Mouse (Mus musculus) ES-E14 (cell line): Measurements from ENCODE around the gene Cp. TPM values are rescaled to one million over a fixed set of nuclear protein-coding genes. Genes with fewer than 3 reads are reported as not detected.

ENCODE experiments used
- DNase-seq: peaks from one replicate; pipeline ENCODE4 v3.0.0-alpha.2; 2013; ENCODE audit warnings: low read depth, low spot score
- H3K27ac ChIP-seq: 2 replicates; pipeline ENCODE4 v1.5.1; 2012; ENCODE audit warnings: low read depth, mild to moderate bottlenecking, low read length, moderate library complexity, mixed read lengths; ENCODE audit not compliant: poor library complexity, insufficient read depth, severe bottlenecking
- H3K36me3 ChIP-seq: 2 replicates; pipeline ENCODE4 v1.6.1; 2012; ENCODE audit warnings: mild to moderate bottlenecking, low read length, moderate library complexity, mixed read lengths; ENCODE audit not compliant: control insufficient read depth, poor library complexity, insufficient read depth, severe bottlenecking
- H3K4me1 ChIP-seq, 2 experiments: fragments of 150-350 bp in 1 of 2; sonication (generic) in 1 of 2; 2 replicates each; pipeline ENCODE4 v1.6.1; 2012; ENCODE audit warnings: low read length in 2 of 2, mild to moderate bottlenecking in 1 of 2, mixed read lengths in 1 of 2; ENCODE audit not compliant: control insufficient read depth in 2 of 2, insufficient read depth in 2 of 2, poor library complexity in 1 of 2
- H3K4me3 ChIP-seq, 2 experiments: fragments of 150-350 bp in 1 of 2; sonication (generic) in 1 of 2; 2 replicates each; pipeline ENCODE4 v1.5.1; 2012; ENCODE audit warnings: low read length in 2 of 2, low read depth in 1 of 2, mild to moderate bottlenecking in 1 of 2, mixed read lengths in 1 of 2; ENCODE audit not compliant: insufficient read depth in 1 of 2, poor library complexity in 1 of 2, severe bottlenecking in 1 of 2
- H3K9ac ChIP-seq: 2 replicates; pipeline ENCODE4 v1.6.1; 2012; ENCODE audit warnings: low read depth, mild to moderate bottlenecking, low read length, mixed read lengths; ENCODE audit not compliant: poor library complexity, insufficient read depth, severe bottlenecking
- H3K9me3 ChIP-seq: fragments of 150-350 bp; sonication (generic); 2 replicates; pipeline ENCODE4 v1.6.1; 2012; ENCODE audit warnings: low read depth, mild to moderate bottlenecking, low read length; ENCODE audit not compliant: control insufficient read depth, insufficient read depth
- CHD2 ChIP-seq: IDR thresholded peaks from 2 replicates; pipeline ENCODE4 v1.6.1; 2014; ENCODE audit warnings: mild to moderate bottlenecking, low read depth, low read length, inconsistent platforms
- HCFC1 ChIP-seq: IDR thresholded peaks from 2 replicates; pipeline ENCODE4 v1.6.1; 2012; ENCODE audit warnings: low read length, inconsistent platforms, borderline replicate concordance; ENCODE audit not compliant: insufficient read depth
- MAFK ChIP-seq: IDR thresholded peaks from 2 replicates; pipeline ENCODE4 v1.6.1; 2014; ENCODE audit warnings: mild to moderate bottlenecking, low read depth, low read length, inconsistent platforms; ENCODE audit not compliant: insufficient read depth
- ZC3H11A ChIP-seq: IDR thresholded peaks from 2 replicates; pipeline ENCODE4 v1.6.1; 2012; ENCODE audit warnings: low read depth, mild to moderate bottlenecking, inconsistent platforms, low read length, borderline replicate concordance
- ZNF384 ChIP-seq: IDR thresholded peaks from 2 replicates; pipeline ENCODE4 v1.6.1; 2012; ENCODE audit warnings: low read depth, low read length, inconsistent platforms
- in situ Hi-C, 2 experiments: fragments of 600-800 bp; cut with MboI; formaldehyde crosslinking; loops; one replicate each; pipeline ENCODE4 v1.15.1; 2025; ENCODE audit warnings: low sequenced_read_pairs in 2 of 2, inconsistent platforms in 1 of 2; ENCODE audit not compliant: unreplicated experiment in 2 of 2
- total RNA-seq: library from RNA; depleted of rRNA; stranded (reverse); fragments of 300-350 nt; gene quantifications from 2 replicates; pipeline ENCODE4 v1.2.3, GENCODE M21; 2012

Gene Cp
- total RNA-seq, 1 experiment = 0.31 TPM

DNA sequence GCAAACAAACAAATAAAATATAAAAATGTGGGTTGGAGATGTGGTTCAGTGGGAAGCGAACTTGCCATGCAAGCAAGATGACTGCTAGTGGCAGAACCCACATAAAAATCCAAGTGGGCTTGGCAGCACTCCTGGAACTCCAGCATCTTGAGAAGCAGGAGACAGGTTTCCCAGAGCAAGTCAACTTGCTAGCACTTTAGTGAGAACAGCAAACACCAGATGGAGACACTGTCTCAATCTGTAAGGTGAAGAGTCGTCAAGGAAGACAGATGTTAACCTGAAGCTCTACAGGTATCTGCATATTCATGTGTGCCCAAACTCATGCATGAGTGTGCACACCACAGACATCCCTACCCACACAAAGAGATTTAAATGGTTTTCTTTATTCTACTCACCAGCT lies 42.7 kb downstream of the Cp start:
- no peak overlapping the region for H3K27ac ChIP-seq

DNA sequence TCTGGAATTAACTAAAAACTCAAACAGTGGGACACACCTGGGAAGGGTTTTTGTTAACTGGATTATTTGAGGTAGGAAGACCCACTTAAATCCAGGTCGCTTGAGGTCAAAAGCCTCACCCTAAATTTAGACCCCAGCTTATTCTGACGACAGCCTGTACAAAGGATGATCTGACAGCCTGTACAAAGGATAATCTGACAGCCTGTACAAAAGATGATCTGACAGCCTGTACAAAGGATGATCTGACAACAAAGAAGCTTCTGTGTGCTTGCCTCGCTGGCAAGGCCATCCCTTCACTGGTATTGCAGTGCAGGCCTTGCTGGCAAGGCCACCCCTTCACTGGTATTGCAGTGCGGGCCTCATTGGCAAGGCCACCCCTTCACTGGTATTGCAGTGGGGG lies 44.0 kb downstream of the Cp start:
- no peak overlapping the region for H3K27ac ChIP-seq
- H3K4me3 ChIP-seq = no peak overlapping the region
- in situ Hi-C loops = no loop called here
- no peak overlapping the region for H3K9ac ChIP-seq
- no peaks in the 10 kb centered on the region for H3K9me3 ChIP-seq
- DNase-seq = no peak
- H3K4me1 ChIP-seq = no peaks in the 10 kb centered on the region
- peaks cover 7% of the 10 kb centered on the region; the same call in 1 of the 2 replicates for H3K36me3 ChIP-seq
- TF ChIP-seq CHD2 (no peak), MAFK (no peak)

More for the DNA sequence above, 42.7 kb downstream of the Cp start:
- no peak for TF ChIP-seq ZC3H11A
- TF ChIP-seq CHD2 = no peak
- no peak for TF ChIP-seq HCFC1
- no peak for TF ChIP-seq ZNF384
- no peak for TF ChIP-seq MAFK
- H3K36me3 ChIP-seq = peaks cover 7% of the 10 kb centered on the region; the same call in 1 of the 2 replicates
- in situ Hi-C loops = no loop called here
- no peaks in the 10 kb centered on the region for H3K4me1 ChIP-seq
- no peak overlapping the region for H3K9ac ChIP-seq
- H3K9me3 ChIP-seq = no peaks in the 10 kb centered on the region
- no peak overlapping the region for H3K4me3 ChIP-seq
- DNase-seq = no peak

DNA sequence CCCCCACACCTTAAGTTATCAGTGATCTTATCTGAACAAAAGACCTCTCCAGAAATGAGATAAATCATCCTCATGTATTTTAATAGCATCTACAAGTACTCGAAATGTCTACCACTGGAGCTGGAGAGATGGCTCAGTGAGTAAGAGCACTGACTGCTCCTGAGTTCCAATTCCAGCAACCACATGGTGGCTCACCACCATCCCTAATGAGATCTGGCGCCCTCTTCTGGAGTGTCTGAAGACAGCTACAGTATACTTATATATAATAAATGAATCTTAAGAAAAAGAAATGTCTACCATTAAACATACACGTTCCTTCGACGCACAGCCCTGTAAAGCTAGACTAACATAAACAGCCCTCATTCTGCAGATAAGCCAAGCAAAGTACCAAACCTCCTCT lies 45.9 kb downstream of the Cp start:
- no peaks in the 10 kb centered on the region for H3K9me3 ChIP-seq
- H3K4me3 ChIP-seq = no peak overlapping the region
- H3K36me3 ChIP-seq = peaks cover 7% of the 10 kb centered on the region; the same call in 1 of the 2 replicates
- in situ Hi-C loops = no loop called here
- no peak overlapping the region for H3K27ac ChIP-seq
- TF ChIP-seq ZC3H11A (no peak), CHD2 (no peak), HCFC1 (no peak), MAFK (no peak), ZNF384 (no peak)
- DNase-seq = no peak
- H3K9ac ChIP-seq = no peak overlapping the region
- no peaks in the 10 kb centered on the region for H3K4me1 ChIP-seq

DNA sequence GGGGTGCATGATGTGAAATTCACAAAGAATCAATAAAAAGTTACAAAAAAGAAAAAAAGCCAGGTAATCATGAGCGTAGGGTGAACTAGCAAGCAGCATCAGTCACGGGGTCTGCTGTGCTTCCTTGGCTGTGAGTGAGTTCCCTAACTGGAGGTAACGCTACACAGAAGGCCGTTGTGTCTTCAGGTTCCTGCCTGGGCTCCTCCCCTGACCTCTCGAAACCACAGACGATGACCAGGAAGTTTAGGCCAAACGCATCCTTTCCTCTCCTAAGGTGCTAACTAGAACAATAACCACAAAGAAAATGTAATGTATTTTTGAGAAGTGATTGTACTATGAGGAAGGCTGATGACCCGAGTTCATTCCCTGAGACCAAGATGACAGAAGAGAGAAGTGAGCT lies 47.6 kb downstream of the Cp start:
- H3K4me3 ChIP-seq = no peak overlapping the region
- H3K9me3 ChIP-seq = no peaks in the 10 kb centered on the region
- H3K36me3 ChIP-seq = peaks cover 9% of the 10 kb centered on the region; the same call in 1 of the 2 replicates
- no peaks in the 10 kb centered on the region for H3K4me1 ChIP-seq
- DNase-seq = no peak
- in situ Hi-C loops = no loop called here
- no peak overlapping the region for H3K27ac ChIP-seq
- TF ChIP-seq HCFC1 (no peak), ZC3H11A (no peak), ZNF384 (no peak), CHD2 (no peak), MAFK (no peak)
- H3K9ac ChIP-seq = no peak overlapping the region

DNA sequence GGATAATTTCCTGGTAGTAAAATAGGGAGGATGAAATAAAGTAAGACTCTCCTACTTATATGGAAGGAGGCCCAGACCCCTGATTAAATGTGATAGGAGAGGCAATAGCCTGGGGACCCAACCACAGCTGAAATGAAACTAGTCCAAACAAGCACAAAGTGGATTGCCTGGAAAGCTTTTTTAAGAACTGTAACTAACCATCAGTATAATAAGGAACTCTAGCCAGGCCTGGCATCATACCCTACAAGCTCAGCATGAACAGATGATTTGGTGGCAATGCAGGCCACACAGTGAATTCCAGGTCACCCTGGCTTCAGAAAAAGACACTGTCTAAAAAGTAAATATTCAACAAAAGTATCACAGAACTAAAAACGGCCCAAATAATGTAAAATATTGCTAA lies 48.8 kb downstream of the Cp start:
- DNase-seq = no peak
- no peak overlapping the region for H3K4me3 ChIP-seq
- H3K9ac ChIP-seq = no peak overlapping the region
- H3K27ac ChIP-seq = no peak overlapping the region
- in situ Hi-C loops = no loop called here
- TF ChIP-seq ZNF384 (no peak), HCFC1 (no peak), CHD2 (no peak), ZC3H11A (no peak), MAFK (no peak)
- no peaks in the 10 kb centered on the region for H3K9me3 ChIP-seq
- no peaks in the 10 kb centered on the region for H3K4me1 ChIP-seq
- H3K36me3 ChIP-seq = peaks cover 14% of the 10 kb centered on the region
